Mouse (Mus musculus) midbrain, embryonic 14.5 days (tissue): ENCODE data around the gene Cenpt. TPM values are rescaled to one million over a fixed set of nuclear protein-coding genes. Genes with fewer than 3 reads are reported as not detected.

Experiments
- ATAC-seq: fragments of 200-750 bp; cut with Nextera tagmentation; 2 replicates; pipeline ENCODE4 v1.8.0; 2017; ENCODE audit warnings: moderate number of reproducible peaks, moderate library complexity; ENCODE audit not compliant: low FRiP score, low TSS enrichment
- DNase-seq: peaks from one replicate; pipeline ENCODE4 v3.0.0-alpha.2; 2015
- H3K27ac ChIP-seq: fragments of 300-500 bp; sonication (generic); replicated peaks from 2 replicates; pipeline ENCODE4 v1.5.1; 2014; ENCODE audit warnings: mild to moderate bottlenecking, low read depth, low read length, moderate library complexity
- H3K27me3 ChIP-seq: fragments of 300-500 bp; sonication (generic); 2 replicates; pipeline ENCODE4 v1.6.1; 2014; ENCODE audit warnings: low read length, control low read depth, mixed read lengths; ENCODE audit not compliant: control insufficient read depth, insufficient read depth
- H3K36me3 ChIP-seq: fragments of 300-500 bp; sonication (generic); 2 replicates; pipeline ENCODE4 v1.6.1; 2014; ENCODE audit warnings: low read length, control low read depth; ENCODE audit not compliant: control insufficient read depth, insufficient read depth
- H3K4me1 ChIP-seq: fragments of 300-500 bp; sonication (generic); 2 replicates; pipeline ENCODE4 v1.6.1; 2014; ENCODE audit warnings: mild to moderate bottlenecking, antibody characterized with exemption, low read length, control low read depth; ENCODE audit not compliant: control insufficient read depth, insufficient read depth
- H3K4me2 ChIP-seq: fragments of 300-500 bp; sonication (generic); 2 replicates; pipeline ENCODE4 v1.6.1; 2014; ENCODE audit warnings: mild to moderate bottlenecking, low read length, moderate library complexity
- H3K4me3 ChIP-seq: fragments of 300-500 bp; sonication (generic); replicated peaks from 2 replicates; pipeline ENCODE4 v1.5.1; 2014; ENCODE audit warnings: low read depth, low read length
- H3K9ac ChIP-seq: fragments of 300-500 bp; sonication (generic); replicated peaks from 2 replicates; pipeline ENCODE4 v1.6.1; 2014; ENCODE audit warnings: mild to moderate bottlenecking, low read length, moderate library complexity
- H3K9me3 ChIP-seq: fragments of 300-500 bp; sonication (generic); 2 replicates; pipeline ENCODE4 v1.6.1; 2016; ENCODE audit warnings: low read length, control low read depth, mixed read lengths; ENCODE audit not compliant: control insufficient read depth
- WGBS: fragments of 180-500 bp; shearing (Covaris S2); extraction: QIAGEN DNeasy Blood & Tissue Kit; methylation state at CpG from one replicate; pipeline ENCODE4 v1.1.7; 2014; 5-methylcytosine and 5-hydroxymethylcytosine counted together
- polyA plus RNA-seq: library from polyadenylated mRNA; unstranded; fragments of >200 nt; fragmentation: Nextera tagmentation; extraction: Ambion mirVana; gene quantifications from 2 replicates; pipeline ENCODE4 v1.2.1, GENCODE M21; 2014

The Cenpt gene
- 46.7 and 55.7 TPM in 2 replicates for polyA plus RNA-seq

- Histone ChIP-seq H3K4me3 (no peak within 1 kb of the TSS; the same call in 1 of the 2 replicates), H3K27me3 (no peaks in the 10 kb centered on the region), H3K36me3 (peaks cover 16% of the 10 kb centered on the region), H3K4me2 (peak within 1 kb of the TSS; percentile 58), H3K9ac (no peak within 1 kb of the TSS), H3K4me1 (peaks cover 32% of the 10 kb centered on the region), H3K27ac (no peak within 1 kb of the TSS), H3K9me3 (no peaks in the 10 kb centered on the region)
- ATAC-seq, result no peak
- WGBS, result 97% methylated on average over 3 of the region's 3 CpGs
- DNase-seq, result no peak
Measured at GRCm38 (mm10) chr8:105853178-105853577, at the start of gene Cenpt. TSS of gene Cenpt (minus strand) at chr8:105853278.

GRCm38 (mm10) chr8:105900941-105901616, 48.0 kb upstream of the Cenpt start:
- H3K27me3 ChIP-seq, result no peaks in the 10 kb centered on the region
- WGBS, result 39% methylated on average over 16 of the region's 16 CpGs
- DNase-seq (no peak), ATAC-seq (no peak)
- peaks cover 6% of the 10 kb centered on the region for H3K4me1 ChIP-seq
- H3K27ac ChIP-seq, result peak overlapping the region; percentile 91
- H3K4me2 ChIP-seq, result peak overlapping the region; percentile 89
- no peaks in the 10 kb centered on the region for H3K36me3 ChIP-seq
- no peaks in the 10 kb centered on the region for H3K9me3 ChIP-seq
- H3K9ac ChIP-seq, result peak overlapping the region; percentile 98
- peak overlapping the region; percentile 89 for H3K4me3 ChIP-seq

DNA sequence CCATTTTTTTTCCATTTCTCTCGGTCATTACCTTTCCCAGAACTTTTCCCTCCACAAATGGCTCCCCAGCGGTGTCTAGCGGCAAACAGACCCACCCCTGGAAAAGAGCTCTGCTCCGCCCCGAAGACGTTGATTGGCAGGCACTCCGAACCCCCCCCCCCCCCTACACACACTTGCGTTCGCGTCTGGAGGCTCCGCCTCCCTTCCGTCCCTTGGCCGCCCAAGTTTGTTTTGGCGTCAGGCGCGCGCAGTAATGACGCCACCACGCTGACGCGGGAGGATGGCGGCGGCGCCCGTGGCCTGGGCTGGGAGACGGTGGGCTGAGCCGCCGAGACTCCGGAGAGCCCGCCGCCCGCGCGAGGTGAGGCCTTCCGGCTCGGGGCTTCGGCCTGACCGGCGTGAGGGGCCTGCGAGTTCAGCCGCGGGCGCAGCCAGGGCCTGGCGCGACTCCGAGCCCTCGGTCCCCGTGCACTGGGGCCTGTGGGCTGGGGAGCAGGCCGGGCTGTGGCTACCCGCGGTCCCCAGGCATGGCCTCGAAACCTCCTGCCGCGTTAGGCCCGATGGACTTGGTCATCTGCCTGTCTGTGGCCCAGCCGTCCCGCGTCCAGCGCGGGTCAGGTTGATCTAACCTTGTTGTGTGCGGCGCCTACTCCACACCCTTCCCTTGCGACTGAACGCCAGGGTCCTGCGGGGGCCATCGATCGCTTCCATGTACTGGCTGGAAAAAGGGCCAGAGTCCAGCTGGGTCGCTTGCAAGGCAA, 47.3 kb upstream of the Cenpt start, which contains the start of gene Pskh1:
Gene Pskh1, plus strand, starts transcription at position 262 of the 761 bp plus-strand sequence.
- Histone ChIP-seq H3K4me1 (peaks cover 6% of the 10 kb centered on the region), H3K4me2 (peak within 1 kb of the TSS; percentile 89), H3K9me3 (no peaks in the 10 kb centered on the region), H3K9ac (peak within 1 kb of the TSS; percentile 98), H3K4me3 (peak within 1 kb of the TSS; percentile 89), H3K36me3 (0 out of 2 replicates have a peak, but pooled peaks cover under 1% of the 10 kb centered on the region), H3K27me3 (no peaks in the 10 kb centered on the region), H3K27ac (peak within 1 kb of the TSS; percentile 91)
- WGBS, result under 1% methylated on average over 68 of the region's 68 CpGs
- peak; percentile 94 for ATAC-seq
- DNase-seq, result peak; percentile 97

DNA sequence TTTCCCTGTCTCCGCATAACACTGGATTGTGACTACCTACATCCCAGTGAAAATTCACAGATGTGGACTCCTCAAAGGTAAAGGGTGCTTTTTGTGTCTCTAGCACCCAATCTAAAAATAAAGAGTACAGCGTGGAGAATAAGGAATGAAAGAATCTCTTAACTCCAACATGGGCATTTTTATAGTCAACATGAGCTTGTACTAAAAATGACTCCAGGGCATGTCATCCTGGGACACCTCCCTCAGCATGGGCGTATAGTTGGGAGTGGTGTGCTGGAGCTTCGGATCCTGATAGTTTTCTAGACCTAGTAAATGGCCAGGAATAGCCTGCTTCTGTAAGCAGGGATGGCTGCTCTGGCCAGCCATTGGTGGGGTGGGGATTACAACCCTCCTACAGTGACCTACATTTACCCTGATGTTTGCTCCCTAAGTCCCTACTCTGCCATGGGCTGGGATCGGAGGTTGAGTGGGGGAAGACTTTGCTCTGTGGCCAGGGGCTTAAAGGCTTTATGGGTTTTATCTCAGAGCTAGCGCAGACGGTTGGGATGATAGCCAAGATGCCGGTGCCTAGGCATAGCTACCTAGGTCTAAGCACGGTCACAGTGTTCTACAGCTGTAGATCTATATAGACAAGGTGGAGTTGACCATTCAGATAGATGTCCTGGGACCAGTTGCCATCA, 44.9 kb upstream of the Cenpt start:
- Histone ChIP-seq H3K4me3 (no peak overlapping the region), H3K9me3 (no peaks in the 10 kb centered on the region), H3K36me3 (peaks cover 13% of the 10 kb centered on the region), H3K4me2 (no peak overlapping the region), H3K27ac (no peak overlapping the region), H3K9ac (no peak overlapping the region), H3K27me3 (no peaks in the 10 kb centered on the region), H3K4me1 (peaks cover 13% of the 10 kb centered on the region)
- DNase-seq (no peak), ATAC-seq (no peak)
- WGBS, result 81% methylated on average over 9 of the region's 9 CpGs

GRCm38 (mm10) chr8:105893339-105893738, 40.3 kb upstream of the Cenpt start, which contains the start of gene Nrn1l:
TSS of gene Nrn1l (plus strand) at chr8:105893567.
- peak; percentile 86 for ATAC-seq
- Histone ChIP-seq H3K27me3 (no peaks in the 10 kb centered on the region), H3K27ac (no peak within 1 kb of the TSS), H3K4me1 (0 out of 2 replicates have a peak, but pooled peaks cover 7% of the 10 kb centered on the region), H3K36me3 (peaks cover 59% of the 10 kb centered on the region), H3K9me3 (no peaks in the 10 kb centered on the region), H3K4me3 (no peak within 1 kb of the TSS), H3K4me2 (peak within 1 kb of the TSS; percentile 32), H3K9ac (peak within 1 kb of the TSS; percentile 17; the same call in 1 of the 2 replicates)
- DNase-seq, result peak; percentile 81
- 4% methylated on average over 11 of the region's 11 CpGs for WGBS

GRCm38 (mm10) chr8:105892432-105892831, 39.4 kb upstream of the Cenpt start:
- no peaks in the 10 kb centered on the region for H3K9me3 ChIP-seq
- ATAC-seq (no peak), DNase-seq (peak; percentile 57)
- H3K4me1 ChIP-seq, result 0 out of 2 replicates have a peak, but pooled peaks cover 7% of the 10 kb centered on the region
- WGBS, result 89% methylated on average over 6 of the region's 6 CpGs
- no peak overlapping the region for H3K9ac ChIP-seq
- H3K27me3 ChIP-seq, result no peaks in the 10 kb centered on the region
- no peak overlapping the region for H3K4me2 ChIP-seq
- H3K36me3 ChIP-seq, result peaks cover 68% of the 10 kb centered on the region
- no peak overlapping the region for H3K27ac ChIP-seq
- H3K4me3 ChIP-seq, result no peak overlapping the region

DNA sequence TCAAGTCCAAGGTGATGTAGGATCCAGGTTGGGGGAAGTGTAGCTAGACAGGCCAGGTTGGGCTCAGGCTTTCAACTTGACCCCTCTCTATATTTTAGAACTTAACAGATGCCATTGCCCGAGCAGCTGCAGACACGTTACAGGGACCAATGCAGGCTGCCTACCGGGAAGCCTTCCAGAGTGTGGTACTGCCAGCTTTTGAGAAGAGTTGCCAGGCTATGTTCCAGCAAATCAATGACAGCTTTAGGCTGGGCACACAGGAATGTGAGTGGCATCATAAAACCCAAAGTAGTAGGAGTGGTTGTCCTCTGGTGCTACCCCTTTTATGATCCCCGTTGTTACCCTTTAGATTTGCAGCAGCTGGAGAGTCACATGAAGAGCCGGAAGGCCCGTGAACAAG, 37.8 kb upstream of the Cenpt start:
- Histone ChIP-seq H3K27me3 (no peaks in the 10 kb centered on the region), H3K9me3 (no peaks in the 10 kb centered on the region), H3K27ac (no peak overlapping the region), H3K4me3 (no peak overlapping the region), H3K36me3 (peaks cover 84% of the 10 kb centered on the region), H3K9ac (no peak overlapping the region), H3K4me2 (no peak overlapping the region), H3K4me1 (0 out of 2 replicates have a peak, but pooled peaks cover 7% of the 10 kb centered on the region)
- WGBS, result 94% methylated on average over 6 of the region's 6 CpGs
- DNase-seq (no peak), ATAC-seq (no peak)

GRCm38 (mm10) chr8:105889756-105890465, 36.8 kb upstream of the Cenpt start:
- ATAC-seq (no peak), DNase-seq (no peak)
- no peak overlapping the region for H3K27ac ChIP-seq
- H3K4me2 ChIP-seq, result no peak overlapping the region
- WGBS, result 96% methylated on average over 12 of the region's 12 CpGs
- no peak overlapping the region for H3K4me3 ChIP-seq
- H3K9ac ChIP-seq, result no peak overlapping the region
- no peaks in the 10 kb centered on the region for H3K9me3 ChIP-seq
- 0 out of 2 replicates have a peak, but pooled peaks cover 7% of the 10 kb centered on the region for H3K4me1 ChIP-seq
- peaks cover 88% of the 10 kb centered on the region for H3K36me3 ChIP-seq
- no peaks in the 10 kb centered on the region for H3K27me3 ChIP-seq
